Mouse (Mus musculus) hindbrain, embryonic 10.5 days (tissue): Measurements from ENCODE around the gene Fam45a. TPM values are rescaled to one million over a fixed set of nuclear protein-coding genes. Genes with fewer than 3 reads are reported as not detected.

ENCODE experiments used
- DNase-seq: peaks from one replicate; pipeline ENCODE4 v3.0.0-alpha.2; 2017; ENCODE audit warnings: low spot score
- H3K27ac ChIP-seq: fragments of 300-500 bp; sonication (generic); 2 replicates; pipeline ENCODE4 v1.5.1; 2016; ENCODE audit warnings: mild to moderate bottlenecking, moderate library complexity
- H3K27me3 ChIP-seq: fragments of 300-500 bp; sonication (generic); 2 replicates; pipeline ENCODE4 v1.6.1; 2016; ENCODE audit warnings: mild to moderate bottlenecking; ENCODE audit not compliant: poor library complexity, insufficient read depth, severe bottlenecking
- H3K36me3 ChIP-seq: fragments of 300-500 bp; sonication (generic); 2 replicates; pipeline ENCODE4 v1.6.1; 2016; ENCODE audit warnings: mild to moderate bottlenecking, moderate library complexity
- H3K4me1 ChIP-seq: fragments of 300-500 bp; sonication (generic); replicated peaks from 2 replicates; pipeline ENCODE4 v1.6.1; 2016; ENCODE audit warnings: mild to moderate bottlenecking
- H3K4me3 ChIP-seq: fragments of 300-500 bp; sonication (generic); 2 replicates; pipeline ENCODE4 v1.5.1; 2016; ENCODE audit warnings: mild to moderate bottlenecking, moderate library complexity
- H3K9me3 ChIP-seq: fragments of 300-500 bp; sonication (generic); 2 replicates; pipeline ENCODE4 v1.6.1; 2016; ENCODE audit warnings: mild to moderate bottlenecking, moderate library complexity
- WGBS: fragments of 180-500 bp; shearing (Covaris S2); methylation state at CpG from one replicate; pipeline ENCODE4 v1.1.7; 2016; 5-methylcytosine and 5-hydroxymethylcytosine counted together
- polyA plus RNA-seq: library from polyadenylated mRNA; unstranded; fragments of >200 nt; fragmentation: Nextera tagmentation; extraction: Ambion mirVana; gene quantifications from 2 replicates; pipeline ENCODE4 v1.2.1, GENCODE M21; 2016

The Fam45a gene
- polyA plus RNA-seq: 27.9 and 30.8 TPM in 2 replicates

DNA sequence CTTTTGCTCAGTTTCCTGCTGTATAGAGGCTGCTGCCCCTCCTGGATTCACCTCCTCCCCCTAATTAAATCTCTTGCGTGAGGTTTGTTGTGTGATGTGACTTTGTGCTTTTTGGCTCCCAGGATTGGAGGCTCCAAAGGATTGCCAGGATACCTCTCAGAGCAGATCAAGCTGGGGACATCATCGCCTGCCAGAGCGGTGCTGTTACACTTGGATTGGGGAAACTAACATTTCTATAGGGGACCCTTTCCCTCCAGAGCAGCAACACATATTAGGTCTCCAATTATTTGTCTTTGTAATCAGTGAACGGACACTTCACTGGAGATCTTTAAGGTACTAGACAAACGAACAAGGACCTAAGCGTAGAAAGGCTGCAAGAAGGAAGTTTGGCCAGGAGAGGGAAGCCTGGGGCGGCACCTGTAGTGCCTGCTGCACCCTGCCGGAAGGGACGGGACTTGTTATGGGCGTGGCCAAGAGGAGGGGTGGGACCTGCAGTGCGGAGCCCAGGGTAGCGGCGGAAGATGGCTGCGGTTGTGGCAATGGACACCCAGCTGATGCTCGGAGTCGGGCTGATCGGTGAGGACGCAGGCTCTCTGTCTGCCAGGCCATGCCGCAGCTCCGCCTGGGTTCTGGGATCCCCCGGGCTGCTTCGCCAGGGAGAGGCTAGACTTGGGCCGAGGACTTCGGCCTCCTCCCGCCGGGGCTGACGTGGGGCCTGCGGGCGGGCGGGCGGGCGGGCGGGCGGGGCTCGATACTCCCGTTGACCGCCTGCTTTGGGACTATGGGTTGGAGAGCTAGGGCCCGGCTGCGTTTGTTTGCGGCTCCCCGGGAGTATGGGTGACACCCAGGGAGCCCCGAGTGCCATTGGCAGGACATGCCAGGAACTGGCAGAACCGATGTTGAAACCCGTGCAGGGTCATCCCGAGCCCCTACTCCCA is at the start of gene Fam45a:
Fam45a (plus strand) TSS at position 488 of the 938 bp plus-strand sequence.
- DNase-seq: peak; percentile 90
- Histone ChIP-seq H3K27me3 (no peaks in the 10 kb centered on the region), H3K4me3 (peak within 1 kb of the TSS; percentile 76), H3K4me1 (peaks cover 14% of the 10 kb centered on the region), H3K9me3 (no peaks in the 10 kb centered on the region), H3K27ac (peak within 1 kb of the TSS; percentile 93), H3K36me3 (peaks cover 21% of the 10 kb centered on the region)
- WGBS: 2% methylated on average over 43 of the region's 45 CpGs

DNA sequence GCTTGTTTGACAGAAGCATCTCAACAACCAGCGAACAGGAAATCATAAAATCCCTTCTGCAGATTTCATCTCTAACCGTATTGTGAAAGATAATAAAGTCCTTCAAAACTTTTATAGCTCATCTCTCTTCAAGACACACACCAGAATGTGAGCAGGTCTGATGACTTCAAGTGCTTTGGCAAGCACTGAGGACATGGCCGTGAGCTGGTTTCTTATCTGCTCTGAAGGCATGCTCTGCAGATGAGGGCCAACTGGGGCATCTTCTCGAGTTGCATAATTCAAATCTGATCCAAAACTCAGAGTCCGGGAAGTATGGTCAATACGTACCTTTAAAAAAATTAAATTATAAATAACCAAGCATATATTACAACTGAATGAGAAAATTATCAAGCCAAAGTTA is 38.0 kb upstream of the Fam45a start:
- no peak for DNase-seq
- peaks cover 100% of the 10 kb centered on the region for H3K36me3 ChIP-seq
- no peak overlapping the region for H3K27ac ChIP-seq
- no peaks in the 10 kb centered on the region for H3K4me1 ChIP-seq
- no peaks in the 10 kb centered on the region for H3K27me3 ChIP-seq
- WGBS: 95% methylated on average over 6 of the region's 6 CpGs
- no peak overlapping the region for H3K4me3 ChIP-seq
- no peaks in the 10 kb centered on the region for H3K9me3 ChIP-seq

DNA sequence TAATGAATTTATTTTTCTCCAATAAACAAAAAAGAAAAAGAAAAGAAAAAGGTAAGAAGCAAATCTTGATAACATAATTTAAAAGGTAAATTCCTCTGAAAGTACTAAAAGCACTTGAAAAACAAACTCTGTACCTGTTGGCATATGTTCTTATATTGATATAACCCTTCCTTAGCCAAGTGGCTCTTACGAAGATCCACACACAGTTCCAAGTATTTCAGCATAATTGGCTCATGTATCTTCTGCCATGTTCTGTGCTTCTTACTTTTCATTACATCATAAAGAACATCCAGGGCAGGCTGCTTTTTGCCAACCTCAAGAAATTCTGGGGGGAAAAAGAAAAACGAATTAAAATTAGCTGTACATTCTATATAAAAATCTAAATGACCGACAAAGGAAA is 29.4 kb upstream of the Fam45a start:
- H3K36me3 ChIP-seq: peaks cover 65% of the 10 kb centered on the region

DNA sequence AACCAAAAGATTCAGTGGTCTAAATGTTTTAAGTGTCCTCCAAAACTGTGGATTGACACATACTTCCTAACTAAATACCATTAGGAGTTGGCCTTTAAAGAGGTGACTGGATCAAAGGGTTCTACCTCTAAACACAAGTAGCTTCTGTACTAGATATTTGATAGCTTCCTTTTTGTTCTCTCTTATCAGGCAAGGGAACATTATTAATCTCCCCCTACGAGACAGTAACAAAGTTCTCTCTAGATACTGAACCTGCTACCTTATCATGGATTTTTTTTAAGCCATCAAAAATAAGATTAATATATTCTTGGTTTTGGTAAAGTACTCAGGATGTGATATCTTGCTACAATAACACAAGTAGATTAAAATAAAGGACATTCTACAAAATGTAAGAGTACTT is 26.7 kb upstream of the Fam45a start:
- Histone ChIP-seq H3K9me3 (no peaks in the 10 kb centered on the region), H3K4me1 (peaks cover 24% of the 10 kb centered on the region), H3K36me3 (peaks cover 38% of the 10 kb centered on the region), H3K4me3 (no peak overlapping the region), H3K27me3 (no peaks in the 10 kb centered on the region), H3K27ac (no peak overlapping the region)
- WGBS: 78% methylated on average over 1 of the region's 1 CpGs
- DNase-seq: no peak

More for the DNA sequence above, 29.4 kb upstream of the Fam45a start:
- no peaks in the 10 kb centered on the region for H3K27me3 ChIP-seq
- peaks cover 9% of the 10 kb centered on the region; the same call in 1 of the 2 replicates for H3K4me1 ChIP-seq
- no peak overlapping the region for H3K4me3 ChIP-seq
- WGBS: 95% methylated on average over 3 of the region's 3 CpGs
- no peaks in the 10 kb centered on the region for H3K9me3 ChIP-seq
- H3K27ac ChIP-seq: no peak overlapping the region
- DNase-seq: no peak

DNA sequence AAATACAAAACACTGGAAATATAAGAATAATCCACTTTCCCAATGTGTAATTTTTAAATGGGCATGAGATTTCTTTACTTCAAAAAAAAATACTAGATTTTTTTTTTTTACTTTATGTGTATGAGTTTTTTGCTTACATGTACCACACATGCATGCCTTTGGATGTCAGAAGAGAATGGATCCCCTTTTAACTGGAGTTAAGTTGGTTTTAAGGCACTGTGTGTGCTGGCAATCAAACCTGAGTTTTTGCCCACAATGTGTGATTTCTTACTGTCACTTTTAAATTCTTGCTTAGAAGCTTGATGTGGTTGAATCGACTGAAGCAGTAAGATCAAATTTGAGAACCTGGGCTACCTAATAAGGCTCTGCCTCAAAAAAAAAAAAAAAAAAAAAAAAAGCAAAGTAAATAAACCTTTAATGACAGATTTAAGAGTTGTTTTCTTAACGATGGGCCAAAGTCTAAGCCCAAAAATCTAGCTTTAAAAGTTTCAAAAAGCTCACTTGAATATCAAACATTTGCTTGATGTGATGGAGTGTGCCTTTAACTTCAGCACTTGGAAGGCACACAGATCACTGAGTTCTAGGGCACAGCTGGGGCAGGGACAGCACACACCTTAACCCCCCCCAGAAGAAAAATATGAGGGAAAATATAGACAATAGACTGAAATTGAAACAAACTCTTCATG is 23.8 kb upstream of the Fam45a start:
- Histone ChIP-seq H3K4me3 (peak overlapping the region; percentile 98), H3K9me3 (no peaks in the 10 kb centered on the region), H3K27ac (no peak overlapping the region), H3K27me3 (no peaks in the 10 kb centered on the region), H3K4me1 (peaks cover 24% of the 10 kb centered on the region), H3K36me3 (0 out of 2 replicates have a peak, but pooled peaks cover 12% of the 10 kb centered on the region)
- no peak for DNase-seq
- WGBS: 73% methylated on average over 2 of the region's 2 CpGs

DNA sequence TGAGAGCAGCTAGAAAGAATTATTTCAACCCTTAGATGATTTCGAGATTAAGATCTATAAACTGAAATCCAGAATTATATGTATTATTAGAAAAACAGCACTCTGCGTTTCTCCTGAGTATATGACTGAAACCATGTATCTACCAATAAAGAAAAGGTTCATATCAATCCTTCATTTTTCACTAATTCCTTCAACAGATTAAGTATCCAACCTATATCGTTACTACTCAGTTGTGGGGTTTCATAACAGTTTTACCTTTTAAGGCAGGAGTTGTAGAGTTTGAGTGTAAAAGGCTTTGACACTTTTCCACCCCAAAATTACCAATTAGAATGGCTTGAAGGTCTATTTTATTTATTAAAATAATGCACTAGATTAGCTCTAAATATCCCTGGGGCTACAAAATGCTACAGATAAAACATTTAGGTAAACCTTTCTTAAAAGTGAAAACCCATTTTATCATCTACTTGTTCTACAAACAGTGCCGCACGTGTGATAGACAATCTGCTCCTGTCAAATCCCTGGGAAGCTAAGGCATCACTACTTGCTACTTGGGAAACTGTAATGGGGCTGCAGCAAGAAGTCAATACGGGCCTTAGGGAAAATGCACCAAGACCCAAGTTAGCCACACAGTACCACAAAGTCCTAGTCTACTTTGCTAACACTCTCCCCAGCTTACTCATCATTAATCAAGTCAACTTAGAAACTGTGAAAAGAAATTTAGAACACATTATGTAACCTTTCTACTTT is 23.0 kb upstream of the Fam45a start:
- peak overlapping the region; percentile 98 for H3K4me3 ChIP-seq
- no peak overlapping the region for H3K27ac ChIP-seq
- WGBS: 55% methylated on average over 6 of the region's 6 CpGs
- no peaks in the 10 kb centered on the region for H3K9me3 ChIP-seq
- no peak for DNase-seq
- H3K27me3 ChIP-seq: no peaks in the 10 kb centered on the region
- peaks cover 24% of the 10 kb centered on the region for H3K4me1 ChIP-seq
- 0 out of 2 replicates have a peak, but pooled peaks cover 9% of the 10 kb centered on the region for H3K36me3 ChIP-seq

DNA sequence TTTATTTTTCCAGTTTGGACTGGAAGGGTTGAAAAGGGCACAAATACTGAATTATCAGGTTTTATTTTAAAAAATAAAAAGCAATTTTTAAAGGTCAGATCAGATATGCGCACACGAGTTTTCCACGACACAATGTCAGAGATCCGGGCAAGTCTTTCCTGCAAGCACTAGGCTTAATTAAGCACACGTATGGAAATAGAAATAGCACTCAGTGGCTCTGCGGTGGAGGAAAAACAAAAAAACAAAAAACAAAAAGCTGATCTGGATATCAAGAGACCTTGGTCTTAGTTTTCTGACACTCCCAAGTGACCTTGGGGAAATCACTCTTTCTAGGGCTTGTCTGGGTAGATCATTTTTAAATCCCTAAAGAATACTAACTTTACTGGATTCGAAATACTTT is 21.9 kb upstream of the Fam45a start:
- no peaks in the 10 kb centered on the region for H3K9me3 ChIP-seq
- H3K4me1 ChIP-seq: peaks cover 24% of the 10 kb centered on the region
- H3K27me3 ChIP-seq: no peaks in the 10 kb centered on the region
- H3K27ac ChIP-seq: peak overlapping the region; percentile 99
- 3% methylated on average over 7 of the region's 7 CpGs for WGBS
- peak overlapping the region; percentile 98 for H3K4me3 ChIP-seq
- DNase-seq: no peak
- 0 out of 2 replicates have a peak, but pooled peaks cover 2% of the 10 kb centered on the region for H3K36me3 ChIP-seq

DNA sequence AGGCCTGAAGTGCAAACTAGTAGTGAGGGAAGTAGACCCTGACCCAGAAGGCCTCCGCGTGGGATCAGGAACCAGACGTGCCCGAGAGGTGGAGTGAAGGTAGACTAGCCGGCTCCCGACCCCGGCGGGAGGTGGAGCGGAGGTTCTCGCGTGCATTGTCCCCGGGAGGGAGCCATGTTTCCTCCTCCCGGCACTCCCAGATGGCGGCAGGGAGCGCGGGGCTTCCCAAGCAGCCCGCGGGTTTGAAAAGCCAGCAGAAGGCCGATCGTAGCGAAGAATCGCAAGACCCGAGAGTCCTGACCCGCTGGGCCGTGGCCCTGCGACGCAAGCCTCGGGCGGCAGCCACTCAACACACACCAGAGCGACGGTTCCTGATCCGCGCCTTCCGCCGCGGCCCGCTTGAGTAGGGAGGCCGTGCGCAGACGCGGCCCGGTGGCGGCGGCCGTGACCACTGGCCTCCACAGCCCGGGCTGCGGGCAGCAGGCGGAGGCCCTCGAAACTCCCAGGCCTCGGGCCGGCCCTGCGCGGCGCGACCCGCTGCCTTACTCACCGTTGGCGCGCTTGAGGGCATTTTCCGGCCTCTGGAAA is 21.4 kb upstream of the Fam45a start:
- peak overlapping the region; percentile 99 for H3K27ac ChIP-seq
- H3K9me3 ChIP-seq: no peaks in the 10 kb centered on the region
- peak overlapping the region; percentile 98 for H3K4me3 ChIP-seq
- H3K27me3 ChIP-seq: no peaks in the 10 kb centered on the region
- peaks cover 24% of the 10 kb centered on the region for H3K4me1 ChIP-seq
- H3K36me3 ChIP-seq: no peaks in the 10 kb centered on the region
- WGBS: under 1% methylated on average over 60 of the region's 60 CpGs
- DNase-seq: peak; percentile 67

DNA sequence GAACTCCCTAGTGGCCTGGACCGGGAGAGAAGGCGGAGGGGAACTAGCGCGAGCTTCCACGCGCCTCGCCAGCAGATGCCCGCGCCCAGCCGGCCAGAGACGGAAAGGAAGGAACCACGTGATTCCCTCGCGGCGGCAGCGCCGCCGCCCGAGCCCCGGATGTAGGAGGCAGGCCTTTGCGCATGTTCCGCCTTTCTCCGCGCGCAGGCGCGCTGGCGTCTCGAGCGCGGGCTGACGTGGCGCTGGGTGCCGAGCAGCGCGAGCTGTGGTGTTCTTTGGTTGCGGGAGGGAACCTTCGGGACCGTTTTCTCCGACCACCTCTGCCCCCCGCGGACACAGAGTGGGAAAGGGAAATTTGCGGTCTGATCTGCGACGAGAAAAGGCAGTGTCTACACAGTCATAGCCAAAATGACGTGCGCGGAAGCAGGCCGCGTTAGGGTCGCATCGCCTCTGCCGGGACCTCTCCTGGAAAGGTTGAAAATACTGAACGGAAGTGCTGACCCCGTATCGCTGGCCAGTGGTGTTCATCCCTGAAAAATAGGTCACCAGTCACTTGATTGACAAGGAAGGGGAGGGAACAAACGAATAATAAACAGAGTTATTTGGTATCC is 20.7 kb upstream of the Fam45a start, which contains the start of gene Eif3a:
Eif3a (minus strand) TSS at position 108 of the 611 bp plus-strand sequence.
- peak; percentile 95 for DNase-seq
- Histone ChIP-seq H3K27me3 (no peaks in the 10 kb centered on the region), H3K4me1 (peaks cover 24% of the 10 kb centered on the region)

DNA sequence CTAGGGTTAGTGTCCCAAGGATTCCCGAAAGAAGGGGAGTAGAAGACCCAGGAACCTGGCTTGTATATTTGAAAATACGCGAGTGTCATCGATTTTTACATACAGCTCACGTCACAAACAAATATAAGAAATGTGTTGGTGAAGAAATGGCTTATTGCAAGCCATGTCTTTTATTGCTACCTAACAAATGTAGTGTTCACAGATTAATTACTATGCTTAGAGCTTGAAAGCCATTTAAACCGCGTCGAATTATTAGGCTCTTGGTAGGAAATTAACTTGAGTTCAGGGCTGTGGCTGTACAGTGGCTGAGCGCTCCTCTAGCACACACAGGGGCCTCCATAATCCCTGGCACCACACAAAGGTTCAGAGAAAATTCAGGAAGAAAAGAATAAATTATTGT is 20.2 kb upstream of the Fam45a start:
- WGBS: 17% methylated on average over 9 of the region's 9 CpGs

More for the DNA sequence above, 20.7 kb upstream of the Fam45a start, which contains the start of gene Eif3a:
- H3K9me3 ChIP-seq: no peaks in the 10 kb centered on the region
- H3K36me3 ChIP-seq: no peaks in the 10 kb centered on the region
- H3K4me3 ChIP-seq: peak within 1 kb of the TSS; percentile 98
- H3K27ac ChIP-seq: peak within 1 kb of the TSS; percentile 99
- under 1% methylated on average over 57 of the region's 57 CpGs for WGBS

DNA sequence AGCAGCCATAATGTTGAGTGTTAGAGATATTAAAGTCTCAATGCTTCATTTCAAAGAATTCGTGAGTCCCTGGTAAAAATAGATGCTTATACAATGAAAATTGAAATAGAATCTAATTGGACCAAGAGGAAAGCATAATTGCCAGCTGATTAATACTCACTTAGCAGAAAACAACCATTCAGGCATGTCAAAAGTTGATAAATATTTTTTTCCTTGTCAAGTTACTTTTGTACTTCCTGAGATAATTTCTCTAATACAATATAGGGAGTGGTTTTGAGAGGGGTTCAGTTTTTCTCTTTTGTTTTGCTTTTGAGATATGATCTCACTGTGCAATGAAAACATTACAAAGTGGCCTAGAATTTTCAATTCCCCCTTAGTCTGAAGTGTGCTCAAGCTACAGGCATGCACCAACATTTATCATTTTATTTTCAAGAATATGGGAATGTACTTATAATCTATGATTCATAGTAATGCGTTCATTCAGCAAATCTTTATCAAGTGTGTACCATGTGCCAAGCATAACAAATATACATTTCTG is 18.1 kb upstream of the Fam45a start:
- Histone ChIP-seq H3K36me3 (no peaks in the 10 kb centered on the region), H3K27ac (no peak overlapping the region), H3K9me3 (no peaks in the 10 kb centered on the region), H3K4me1 (peaks cover 9% of the 10 kb centered on the region), H3K4me3 (no peak overlapping the region), H3K27me3 (no peaks in the 10 kb centered on the region)
- no peak for DNase-seq
- WGBS: 89% methylated on average over 2 of the region's 2 CpGs

More for the DNA sequence above, 20.2 kb upstream of the Fam45a start:
- Histone ChIP-seq H3K27ac (peak overlapping the region; percentile 99), H3K4me3 (peak overlapping the region; percentile 98), H3K4me1 (peaks cover 23% of the 10 kb centered on the region), H3K36me3 (no peaks in the 10 kb centered on the region), H3K9me3 (no peaks in the 10 kb centered on the region), H3K27me3 (no peaks in the 10 kb centered on the region)
- no peak for DNase-seq
